In genomic region chr19:29909166-29909565, GRCm38 (mm10) we compare ENCODE assay signal across 27 mouse cellular contexts. TPM values are rescaled to one million over a fixed set of nuclear protein-coding genes. Genes with fewer than 3 reads are reported as not detected.
"Had no signal": no experiment of that assay in that cellular context is flagged by ENCODE, and none has a peak within 500 bp of the region (broad histone marks: within the 10 kb centered on the region; RNA-seq: fewer than 3 reads in every experiment).

No protein-coding gene starts in this region.

- H3K36me3 ChIP-seq: heart, embryonic 13.5 days; heart, embryonic 15.5 days; hindbrain, embryonic 13.5 days; hindbrain, embryonic 15.5 days; kidney, embryonic 15.5 days; limb, embryonic 13.5 days; limb, embryonic 15.5 days; liver, embryonic 12.5 days had no signal

- H3K4me3 ChIP-seq: gastrocnemius, adult 2 months; heart, adult 2 months; heart, embryonic 13.5 days; heart, embryonic 15.5 days; hindbrain, embryonic 13.5 days; hindbrain, embryonic 15.5 days; kidney, embryonic 15.5 days; limb, embryonic 13.5 days; limb, embryonic 15.5 days; liver, embryonic 12.5 days had no signal

- ATAC-seq: hindbrain, postnatal 0 days; intestine, embryonic 16.5 days; liver, embryonic 12.5 days had no signal

- H3K9ac ChIP-seq: heart, embryonic 13.5 days; heart, embryonic 15.5 days; hindbrain, embryonic 13.5 days; hindbrain, embryonic 15.5 days; kidney, embryonic 15.5 days; limb, embryonic 13.5 days; limb, embryonic 15.5 days; liver, embryonic 12.5 days; liver, embryonic 14.5 days had no signal

- H3K4me2 ChIP-seq: heart, embryonic 11.5 days; heart, embryonic 13.5 days; heart, embryonic 15.5 days; hindbrain, embryonic 13.5 days; hindbrain, embryonic 15.5 days; kidney, embryonic 15.5 days; limb, embryonic 13.5 days; limb, embryonic 15.5 days; liver, embryonic 12.5 days had no signal

- H3K27ac ChIP-seq: gastrocnemius, adult 2 months; heart, adult 2 months; heart, embryonic 13.5 days; heart, embryonic 15.5 days; hindbrain, embryonic 13.5 days; hindbrain, embryonic 15.5 days; hindbrain, postnatal 0 days; kidney, embryonic 15.5 days; kidney, postnatal 0 days; limb, embryonic 13.5 days; limb, embryonic 15.5 days; liver, embryonic 12.5 days; liver, embryonic 14.5 days had no signal

- H3K27me3 ChIP-seq: heart, embryonic 13.5 days; heart, embryonic 15.5 days; hindbrain, embryonic 13.5 days; hindbrain, embryonic 15.5 days; kidney, embryonic 15.5 days; limb, embryonic 13.5 days; limb, embryonic 15.5 days; liver, embryonic 12.5 days had no signal

- DNase-seq: gastrocnemius, adult 2 months; gastrocnemius, postnatal 10 days; gastrocnemius, postnatal 25 days; heart, adult 2 months; heart, postnatal 4 days; kidney, adult 11 months; kidney, adult 2 months; kidney, adult 9 months; kidney, postnatal 14 days; kidney, postnatal 36 days; layer of hippocampus, adult 9-11 months; layer of hippocampus, postnatal 36 days; left cerebral cortex, postnatal 4 days had no signal

- H3K4me1 ChIP-seq: heart, embryonic 13.5 days; heart, embryonic 15.5 days; hindbrain, embryonic 13.5 days; hindbrain, embryonic 15.5 days; kidney, embryonic 15.5 days; limb, embryonic 13.5 days; limb, embryonic 15.5 days; liver, embryonic 12.5 days had no signal

- H3K9me3 ChIP-seq: heart, embryonic 13.5 days; heart, embryonic 15.5 days; hindbrain, embryonic 13.5 days; hindbrain, embryonic 15.5 days; kidney, embryonic 15.5 days; limb, embryonic 13.5 days; limb, embryonic 15.5 days; liver, embryonic 12.5 days had no signal

RNA-seq across cellular contexts. Expression of gene Il33, which starts 15.7 kb away (rescaled TPM):
- total RNA-seq: granulocyte monocyte progenitor cell, adult 5-6 weeks had no signal
